Mouse (Mus musculus) frontal cortex, postnatal 10 days (tissue): ENCODE data around the gene Acsl4.

Source experiments
- DNase-seq, 2 experiments: peaks; one replicate each; pipeline ENCODE4 v3.0.0; 2022; ENCODE audit warnings: low spot score in 2 of 2, mixed read lengths in 1 of 2

Gene Acsl4

DNA sequence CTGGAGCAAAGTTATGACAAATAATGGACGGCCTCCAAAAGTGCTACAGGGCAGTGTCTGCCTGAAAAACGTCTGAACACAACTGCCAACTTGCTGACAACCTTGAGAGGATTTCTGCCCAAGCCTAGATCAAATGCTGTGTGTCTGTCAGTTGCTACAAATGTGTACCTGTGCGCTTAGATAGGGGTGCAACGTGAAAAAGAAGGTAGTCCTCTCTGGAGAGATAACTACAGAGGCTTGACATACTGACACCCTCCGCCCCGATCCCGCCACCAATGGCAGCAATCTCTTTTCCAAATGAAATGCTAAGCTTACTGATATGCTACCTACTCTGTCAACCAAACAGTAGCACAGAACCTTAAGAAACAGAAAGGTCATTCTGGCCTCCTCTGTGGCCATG is 31.3 kb downstream of the Acsl4 start:
- no peak for DNase-seq

DNA sequence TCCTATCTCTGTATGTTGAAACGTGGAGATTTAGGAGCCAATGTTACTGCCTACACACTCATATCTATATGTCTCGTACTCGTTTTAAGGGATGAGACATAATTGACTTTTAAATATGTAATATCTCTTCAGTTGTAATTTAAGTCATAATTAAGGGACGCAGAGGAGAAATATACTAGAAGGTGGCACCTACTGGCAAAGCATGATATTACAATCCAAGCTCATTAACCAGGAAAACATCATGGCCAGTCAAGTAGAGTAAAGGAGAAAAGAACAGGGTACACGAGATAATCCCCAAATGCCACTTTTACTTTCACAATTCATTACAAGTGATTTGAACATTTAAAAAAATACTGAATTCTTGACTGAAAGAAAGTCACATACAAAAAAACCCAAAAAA is 31.9 kb downstream of the Acsl4 start:
- DNase-seq, result no peak

DNA sequence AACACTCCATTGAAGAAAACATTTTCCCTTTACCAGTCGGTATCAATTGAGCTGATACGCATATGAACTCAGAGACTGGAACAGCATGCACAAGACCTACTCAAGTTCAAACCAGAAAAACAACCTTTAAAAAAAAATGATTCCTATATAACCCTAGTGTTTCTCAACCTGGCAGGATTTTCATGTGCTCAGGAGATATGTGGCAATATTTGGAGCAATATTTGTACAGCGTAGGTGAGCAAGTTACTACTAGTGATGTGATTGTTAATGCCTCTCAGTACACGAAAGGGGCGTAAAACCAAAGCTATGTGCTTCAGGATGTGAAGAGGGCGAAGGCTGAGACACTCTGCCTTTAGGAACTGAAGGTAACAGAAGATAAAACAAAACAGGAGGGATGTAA is 54.1 kb downstream of the Acsl4 start:
- no peak for DNase-seq

DNA sequence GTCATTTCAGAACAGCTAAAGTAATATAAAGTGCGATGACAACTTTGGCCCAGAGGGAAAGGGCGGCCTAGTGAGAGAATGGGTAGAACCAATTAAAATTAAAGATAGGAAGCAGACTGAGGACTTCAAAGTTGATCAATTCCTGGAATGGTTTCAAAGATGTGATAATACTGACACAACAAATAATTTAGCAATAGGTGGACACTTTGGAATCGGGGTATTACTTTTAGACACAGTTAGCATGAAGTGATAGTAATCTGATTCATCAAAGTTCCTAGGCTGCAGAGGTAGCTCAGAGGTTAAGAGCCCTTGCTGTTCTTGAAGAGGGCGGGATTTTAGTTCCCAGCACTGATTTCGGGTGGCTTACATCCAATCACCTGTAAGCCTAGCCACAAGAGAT is 54.8 kb downstream of the Acsl4 start:
- no peak for DNase-seq

DNA sequence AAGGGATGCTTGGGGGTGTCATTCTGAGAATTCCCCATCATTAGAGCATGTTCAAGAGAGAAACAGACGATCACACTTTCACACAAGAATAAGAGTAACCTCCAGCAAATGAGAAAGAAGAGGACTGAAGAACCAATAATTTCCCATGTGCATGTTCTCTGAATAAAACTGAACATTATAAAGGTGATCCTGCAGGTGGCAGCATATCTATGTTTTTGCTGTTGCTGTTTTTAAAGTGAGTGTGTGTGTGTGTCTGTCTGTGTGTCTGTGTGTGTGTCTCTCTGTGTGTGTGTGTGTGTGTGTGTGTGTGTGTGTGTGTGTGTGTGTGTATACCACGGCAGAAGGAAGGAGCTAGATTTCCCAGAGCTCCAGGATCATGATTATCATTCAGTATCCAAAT is 64.6 kb downstream of the Acsl4 start:
- DNase-seq, result no peak

DNA sequence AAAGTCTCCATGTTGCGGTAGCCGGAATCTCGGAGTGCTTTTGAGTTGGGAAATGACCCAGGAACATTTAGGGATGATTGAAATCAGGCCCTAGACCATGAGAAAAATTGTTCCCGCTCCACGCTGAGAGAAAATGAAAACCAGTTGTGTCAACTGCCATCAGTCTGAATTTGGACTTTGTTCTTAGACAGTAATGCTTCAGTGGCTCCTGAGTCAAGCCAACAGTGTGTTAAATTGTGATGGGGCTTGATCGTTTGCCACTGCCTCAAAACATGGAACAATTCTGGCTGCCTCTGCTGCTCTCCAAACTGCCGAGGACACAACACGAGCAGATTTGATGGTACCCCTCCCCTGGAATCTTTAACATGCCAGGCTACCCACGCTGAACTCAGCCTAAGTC is 74.2 kb downstream of the Acsl4 start:
- DNase-seq, result no peak

DNA sequence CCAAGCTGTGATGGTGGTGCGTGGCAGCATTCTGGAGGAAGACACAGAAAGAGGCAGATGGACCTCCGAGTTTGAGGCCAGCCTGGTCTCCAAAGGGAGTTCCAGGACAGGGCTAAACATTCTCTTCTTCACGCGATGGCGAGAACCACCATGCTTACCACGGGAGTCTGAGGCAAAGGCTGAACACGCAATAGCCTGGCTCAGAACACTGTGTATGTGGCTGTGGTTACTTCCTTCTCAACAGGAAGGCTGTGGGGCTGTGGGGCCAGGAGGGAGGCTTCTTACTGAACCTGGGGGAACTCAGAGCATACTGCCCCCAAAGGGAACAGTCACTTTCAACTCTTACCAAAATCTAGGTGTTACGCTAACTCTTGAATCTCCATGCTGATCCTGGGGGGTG is 75.1 kb downstream of the Acsl4 start:
- DNase-seq, result no peak

DNA sequence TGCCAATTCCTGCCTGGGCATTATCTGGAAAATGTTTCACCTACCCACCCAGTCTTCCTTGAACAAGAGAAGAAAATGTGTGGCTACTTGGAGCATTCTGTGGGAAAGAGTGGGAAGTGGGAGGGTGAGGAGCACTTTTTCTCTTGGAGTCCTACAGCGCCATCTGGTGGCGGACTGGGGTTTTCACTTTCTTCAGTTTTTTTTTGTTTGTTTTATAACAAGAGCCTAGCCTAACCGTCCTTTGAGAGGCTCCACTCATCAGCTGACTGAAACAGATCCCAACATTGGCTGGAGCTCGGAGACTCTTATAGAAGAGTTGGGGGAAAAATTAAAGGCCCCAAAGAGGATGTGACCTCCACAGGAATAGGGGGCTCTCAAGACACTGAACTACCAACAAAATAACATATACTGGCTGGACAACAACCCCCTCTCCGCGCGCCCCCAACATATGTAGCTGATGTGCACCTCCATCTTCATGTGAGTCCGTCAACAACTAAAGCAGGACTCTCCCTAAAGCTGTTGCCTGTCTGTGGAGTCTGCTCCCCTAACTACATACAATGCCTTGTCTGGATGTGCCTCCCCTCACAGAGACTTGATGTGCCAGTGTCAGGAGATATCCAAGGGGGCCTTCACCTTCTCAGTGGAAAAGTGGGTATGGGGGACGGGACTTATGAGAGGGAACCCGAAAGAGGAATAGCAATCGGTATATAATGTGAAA is 75.9 kb downstream of the Acsl4 start:
- peak; percentile 63 to 75 for DNase-seq

DNA sequence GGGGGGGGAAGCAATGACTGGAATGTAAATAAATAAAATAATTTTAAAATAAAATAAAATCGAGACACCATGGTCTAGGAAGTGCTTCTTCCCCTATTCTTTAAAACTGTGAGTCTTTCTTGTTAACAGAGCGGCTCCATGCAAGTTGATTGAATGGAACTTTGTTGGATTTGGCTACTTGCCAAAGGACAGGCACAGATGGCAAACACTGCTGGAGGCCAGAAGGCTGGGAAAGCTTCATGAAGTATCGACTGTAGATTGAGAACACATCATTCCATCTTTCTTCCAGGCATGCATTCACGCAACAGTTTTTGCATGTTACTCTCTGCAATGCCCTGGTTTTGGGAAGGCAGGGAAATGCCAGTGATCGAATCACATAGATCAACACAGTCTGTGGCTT is 79.9 kb downstream of the Acsl4 start:
- DNase-seq, result no peak

DNA sequence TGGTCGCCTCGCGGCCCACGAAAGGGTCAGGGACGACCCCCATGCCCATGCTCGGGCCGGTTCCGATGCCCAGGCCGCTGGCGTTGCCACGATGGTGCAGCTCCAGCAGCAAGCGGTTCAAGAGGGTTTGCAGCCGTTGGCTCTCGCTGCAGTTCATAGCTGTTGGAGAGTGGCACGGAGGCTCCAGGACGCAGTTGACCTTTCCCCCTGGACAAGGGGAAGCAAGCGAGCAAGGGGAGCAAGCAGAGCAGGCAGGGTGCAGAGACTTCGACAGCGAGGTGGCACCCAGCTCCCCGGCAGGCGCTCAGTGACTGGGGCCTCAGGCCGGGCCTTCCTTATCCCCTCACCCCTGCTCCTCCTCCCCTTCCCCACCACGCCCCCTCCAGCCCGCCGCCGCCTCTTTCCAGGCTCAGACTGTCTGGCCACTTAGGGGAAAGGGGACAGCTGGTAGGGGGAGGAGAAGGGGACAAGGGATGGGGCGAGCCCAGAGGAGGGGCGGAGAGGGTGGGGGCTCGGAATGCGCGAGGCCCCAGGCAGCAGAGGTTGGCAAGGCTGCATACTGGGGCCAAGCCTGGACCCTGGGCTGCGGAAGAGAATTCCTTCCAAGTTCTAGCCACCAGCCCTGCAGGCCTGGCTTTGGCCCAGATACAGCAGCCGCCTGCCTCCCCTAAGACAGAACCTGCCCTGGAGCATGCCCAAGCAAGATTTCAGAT is 84.3 kb downstream of the Acsl4 start, which contains the start of gene Kcne1l:
TSS of gene Kcne1l (minus strand) at position 426 of the 713 bp plus-strand sequence.
- DNase-seq, result peak in 1 of 2 experiments; percentile 6

DNA sequence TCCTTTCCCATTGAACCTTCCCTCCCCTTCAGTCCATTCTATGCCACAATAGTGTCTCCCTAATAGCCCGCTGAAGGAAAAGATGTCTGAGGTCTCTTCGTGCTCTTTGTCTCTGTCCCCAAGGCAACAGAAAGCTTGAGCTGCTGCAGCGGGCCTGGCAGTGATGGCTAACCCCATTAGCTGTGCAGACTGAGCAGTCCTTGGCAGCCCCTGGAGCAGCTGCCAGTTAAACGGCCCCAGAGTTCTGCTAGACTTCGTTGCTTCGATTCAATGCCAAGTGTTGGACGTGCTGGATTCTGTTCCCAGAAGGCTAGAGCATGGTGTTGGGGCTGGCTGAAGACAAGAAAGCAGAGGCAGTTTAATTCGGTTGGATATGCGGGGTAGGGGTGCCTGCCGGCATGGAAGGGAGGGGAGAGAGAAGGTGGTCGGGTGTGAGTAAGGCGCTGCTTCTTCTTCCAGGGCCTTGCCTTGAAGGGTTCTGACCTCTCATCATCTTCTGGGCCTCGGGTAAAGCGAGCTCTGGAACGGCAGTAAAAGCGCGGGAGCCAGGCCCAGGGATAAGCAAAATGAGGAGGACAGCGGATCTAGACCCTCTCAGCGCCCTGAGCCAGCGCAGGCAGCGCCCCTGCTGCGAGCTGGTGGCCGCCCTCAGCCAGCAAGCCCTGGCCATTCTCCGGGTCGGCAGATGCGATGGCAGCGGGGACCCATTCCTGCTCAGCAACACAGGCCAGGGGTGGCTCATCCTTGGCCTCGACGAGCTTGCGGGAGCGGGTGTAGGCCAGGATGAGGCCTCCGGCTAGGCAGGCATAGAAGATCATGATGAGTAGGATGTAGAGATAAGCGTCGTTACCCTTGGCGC is 85.1 kb downstream of the Acsl4 start:
- DNase-seq, result peak; percentile 15 to 22

DNA sequence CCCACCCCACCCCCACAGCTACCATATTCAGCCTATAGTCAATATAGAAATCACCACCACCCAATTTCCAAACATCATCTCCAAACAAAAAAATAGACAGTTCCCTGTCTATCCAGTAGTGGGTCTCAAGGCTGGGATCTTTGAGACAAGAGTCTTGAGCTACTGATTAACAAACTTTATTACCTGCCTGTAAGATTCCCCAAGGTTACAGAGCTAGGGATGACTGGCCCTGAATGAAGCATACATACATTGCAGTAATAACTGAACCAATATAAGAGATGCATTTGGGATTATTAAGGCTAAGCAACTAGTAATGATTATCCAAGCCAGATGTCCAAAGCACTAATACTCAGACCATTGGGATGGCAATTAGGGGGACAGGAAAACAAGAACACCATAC is 85.7 kb downstream of the Acsl4 start:
- no peak for DNase-seq

DNA sequence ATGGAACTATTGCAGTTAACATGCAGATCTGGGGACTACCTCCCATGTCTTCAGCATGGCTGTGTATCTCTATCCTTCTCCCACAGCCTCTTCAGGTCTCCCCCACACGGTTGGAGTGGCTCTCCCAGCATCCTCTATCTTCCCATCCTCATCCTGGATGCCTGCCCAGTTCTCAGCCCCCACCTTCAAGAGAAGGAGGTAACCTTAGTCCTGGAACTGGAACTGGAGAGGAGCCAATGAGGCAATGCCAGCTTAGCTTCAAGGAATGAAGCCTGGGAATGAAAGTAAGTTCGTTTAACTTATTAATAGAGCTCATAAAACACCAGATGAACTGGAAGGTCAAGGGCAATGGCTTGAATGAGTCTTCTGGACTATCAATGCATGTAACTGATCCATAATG is 86.9 kb downstream of the Acsl4 start:
- DNase-seq, result no peak

DNA sequence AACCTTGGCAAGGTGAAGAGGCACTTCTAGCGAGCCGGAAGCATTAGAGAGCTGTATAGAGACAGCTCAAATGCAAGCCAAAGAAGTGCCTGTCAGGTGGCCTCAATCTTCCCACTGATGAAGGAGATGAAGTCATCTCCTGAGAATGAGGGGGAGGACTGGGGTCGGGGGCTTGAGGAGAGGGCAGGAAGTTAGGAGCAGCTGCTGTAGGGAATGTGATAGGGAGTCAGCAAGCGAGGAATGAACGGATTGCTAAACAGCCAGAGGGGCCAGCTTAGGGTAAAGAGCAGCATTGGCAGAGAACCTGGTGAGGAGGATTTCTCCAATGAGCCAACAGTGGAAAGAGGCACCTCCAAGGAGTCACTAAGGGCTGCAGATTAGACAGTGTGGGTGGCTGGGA is 104.4 kb downstream of the Acsl4 start:
- no peak for DNase-seq

DNA sequence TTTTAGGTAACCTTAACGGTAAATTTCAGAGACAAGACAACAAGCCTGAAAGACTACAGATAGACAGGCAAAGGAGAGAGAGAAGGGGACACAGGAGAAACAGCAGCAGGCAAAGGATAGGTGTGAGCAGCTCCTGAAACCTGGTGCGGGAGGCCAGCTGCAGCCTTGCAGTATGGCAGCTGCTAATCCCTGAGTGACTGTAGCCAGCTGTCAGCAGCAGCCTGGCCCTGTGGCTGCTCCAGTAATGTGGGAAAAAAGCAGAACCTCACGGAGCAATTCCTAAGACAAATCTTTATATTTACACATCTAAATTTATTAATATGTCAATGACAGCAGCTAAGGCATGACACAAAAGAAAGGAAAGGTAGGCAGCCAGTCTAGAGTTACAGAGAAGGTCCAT is 113.8 kb downstream of the Acsl4 start:
- no peak for DNase-seq

DNA sequence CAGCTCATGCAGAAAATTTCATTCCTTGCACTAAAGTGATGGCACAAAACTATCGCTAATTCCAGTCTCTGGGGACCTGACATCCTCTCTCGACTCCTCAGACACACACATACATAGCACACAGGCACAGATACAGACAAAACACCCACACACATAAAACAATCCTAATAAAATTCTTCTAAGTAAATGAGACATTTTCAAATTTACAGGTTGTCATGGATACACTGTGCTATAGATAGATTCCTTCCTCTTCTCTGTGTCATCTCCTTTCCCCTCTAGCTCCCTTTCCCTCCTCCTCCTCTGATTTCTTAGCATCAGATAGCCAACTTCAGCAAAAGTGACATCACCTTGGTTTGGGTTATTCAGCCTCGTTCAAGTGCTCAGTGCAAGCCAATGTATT is 114.3 kb downstream of the Acsl4 start:
- no peak for DNase-seq
